Mouse (Mus musculus) megakaryocyte, embryonic 14.5 days (primary cell): Measurements from ENCODE around the gene Olfr1043. TPM values are rescaled to one million over a fixed set of nuclear protein-coding genes. Genes with fewer than 3 reads are reported as not detected.
"Not testable (repeated sequence)": the region's sequence is repeated elsewhere in the genome, so short reads cannot be mapped to it uniquely, and the experiment has no call there.

ENCODE experiments used
- H3K27me3 ChIP-seq: replicated peaks from 2 replicates; pipeline ENCODE3; 2012; ENCODE audit warnings: inconsistent platforms
- H3K36me3 ChIP-seq: replicated peaks from 2 replicates; pipeline ENCODE3; 2012; ENCODE audit warnings: low read length, inconsistent platforms, mixed read lengths
- H3K4me1 ChIP-seq: 2 replicates; pipeline ENCODE4 v1.6.1; 2012; ENCODE audit warnings: inconsistent platforms
- H3K4me3 ChIP-seq: replicated peaks from 2 replicates; pipeline ENCODE3; 2012; ENCODE audit warnings: moderate library complexity, mild to moderate bottlenecking, inconsistent platforms
- H3K9me3 ChIP-seq: 2 replicates; pipeline ENCODE4 v1.6.1; 2012; ENCODE audit warnings: inconsistent platforms
- FLI1 ChIP-seq: IDR thresholded peaks from 2 replicates; pipeline ENCODE4 v1.6.1; 2012; ENCODE audit warnings: low read length, inconsistent platforms, mixed read lengths
- GATA1 ChIP-seq: IDR thresholded peaks from 3 replicates; pipeline ENCODE4 v1.6.1; 2012; ENCODE audit warnings: mixed read lengths, low read length, inconsistent platforms, borderline replicate concordance
- polyA plus RNA-seq: library from polyadenylated mRNA; stranded (reverse); fragments of >175 nt; gene quantifications from 2 replicates; pipeline ENCODE4 v1.2.3, GENCODE M21; 2012; ENCODE audit warnings: low replicate concordance; ENCODE audit not compliant: insufficient read depth

Gene Olfr1043
- not detected in 2 replicates for polyA plus RNA-seq

DNA sequence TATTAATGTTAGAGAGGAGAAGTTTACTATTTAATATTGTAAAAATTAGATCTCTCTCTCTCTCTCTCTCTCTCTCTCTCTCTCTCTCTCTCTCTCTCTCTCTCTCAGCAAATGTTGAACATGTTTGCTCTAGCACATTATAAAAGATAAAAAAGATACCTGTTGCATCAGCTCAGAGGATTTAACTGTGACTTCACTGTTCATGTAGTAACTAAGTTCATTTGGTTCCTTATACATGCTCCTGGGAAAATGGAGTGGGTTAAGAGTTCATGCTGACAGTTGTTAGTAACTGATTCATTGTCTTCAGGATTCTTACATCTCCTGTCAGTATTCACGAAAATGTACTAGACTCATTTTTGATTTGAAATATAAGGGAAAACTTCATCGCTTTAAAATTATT lies at the start of gene Olfr1043:
TSS of gene Olfr1043 (minus strand) at position 101 of the 400 bp plus-strand sequence.
- H3K9me3 ChIP-seq = no peaks in the 10 kb centered on the region
- no peaks in the 10 kb centered on the region for H3K36me3 ChIP-seq
- H3K27me3 ChIP-seq = no peaks in the 10 kb centered on the region
- TF ChIP-seq GATA1 = no peak
- no peak for TF ChIP-seq FLI1
- no peaks in the 10 kb centered on the region for H3K4me1 ChIP-seq
- no peak within 1 kb of the TSS for H3K4me3 ChIP-seq

DNA sequence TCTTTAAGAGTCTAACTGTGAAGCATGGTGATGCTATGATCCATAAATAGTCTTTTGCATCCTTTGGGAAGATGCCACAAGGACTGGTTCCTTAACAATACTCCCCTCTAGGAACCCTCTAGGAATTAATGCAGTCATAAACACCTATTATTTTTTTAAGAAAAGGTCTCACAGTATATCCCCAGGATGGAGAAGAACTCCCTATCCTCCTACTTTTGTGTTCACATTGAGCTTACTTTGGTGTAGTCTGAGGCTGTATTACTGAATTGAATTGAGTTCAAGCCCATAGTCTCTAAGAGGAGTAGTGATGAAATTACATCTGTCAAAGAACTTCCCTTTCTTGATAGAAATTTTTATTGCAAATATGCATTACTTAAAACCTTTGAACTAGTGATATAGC lies 35.6 kb upstream of the Olfr1043 start, which contains the start of gene Olfr1045:
TSS of gene Olfr1045 (minus strand) at position 101 of the 400 bp plus-strand sequence.
- H3K4me3 ChIP-seq = no peak within 1 kb of the TSS

DNA sequence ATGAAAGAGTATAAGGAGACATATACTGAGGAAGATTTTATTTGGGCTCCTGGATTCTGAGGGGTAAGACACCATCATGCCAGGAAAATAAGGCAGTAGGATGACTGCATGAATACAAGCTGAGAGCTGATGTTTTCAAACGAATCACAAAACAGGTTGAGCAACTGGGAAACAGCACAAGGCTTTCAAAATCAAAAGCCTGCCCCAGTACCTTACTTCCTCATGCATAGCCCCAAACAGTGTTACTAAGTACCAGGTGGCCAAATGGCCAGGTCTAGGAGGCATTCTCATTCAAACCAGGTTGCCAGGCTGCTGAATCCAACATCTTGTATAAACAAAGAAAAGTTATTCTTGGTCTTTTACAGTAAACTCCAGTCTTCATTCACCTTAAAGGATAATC lies 28.5 kb upstream of the Olfr1043 start:
- no peaks in the 10 kb centered on the region for H3K4me1 ChIP-seq
- no peaks in the 10 kb centered on the region for H3K27me3 ChIP-seq
- no peaks in the 10 kb centered on the region for H3K36me3 ChIP-seq
- H3K9me3 ChIP-seq = no peaks in the 10 kb centered on the region
- H3K4me3 ChIP-seq = no peak overlapping the region
- TF ChIP-seq GATA1 (no peak), FLI1 (no peak)

More for the DNA sequence above, 35.6 kb upstream of the Olfr1043 start, which contains the start of gene Olfr1045:
- Histone ChIP-seq H3K4me1 (no peaks in the 10 kb centered on the region), H3K36me3 (no peaks in the 10 kb centered on the region), H3K9me3 (0 out of 2 replicates have a peak, but pooled peaks cover 2% of the 10 kb centered on the region), H3K27me3 (no peaks in the 10 kb centered on the region)
- TF ChIP-seq FLI1 (no peak), GATA1 (no peak)

DNA sequence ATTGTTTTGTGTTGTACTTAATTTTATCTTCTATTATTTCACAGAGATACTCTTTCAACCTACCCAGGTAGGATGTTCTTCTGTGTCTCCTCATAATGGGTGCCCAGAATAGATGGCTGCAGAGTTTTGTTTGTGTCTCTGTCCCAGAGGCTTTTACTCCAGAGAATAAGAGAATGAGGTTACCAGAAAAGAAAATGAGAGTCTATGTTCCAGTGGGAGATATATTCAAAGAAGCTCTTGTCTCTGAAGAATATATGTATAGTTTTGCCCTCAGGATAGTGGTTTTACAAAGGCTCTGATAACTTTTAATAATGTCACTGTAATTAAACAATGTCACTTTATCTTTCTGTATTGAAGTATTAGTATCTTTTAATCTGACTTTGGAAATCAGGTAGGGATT lies 18.3 kb upstream of the Olfr1043 start, which contains the start of gene Olfr52:
TSS of gene Olfr52 (minus strand) at position 101 of the 400 bp plus-strand sequence.
- Histone ChIP-seq H3K4me1 (no peaks in the 10 kb centered on the region), H3K4me3 (no peak within 1 kb of the TSS), H3K27me3 (no peaks in the 10 kb centered on the region), H3K9me3 (0 out of 2 replicates have a peak, but pooled peaks cover 4% of the 10 kb centered on the region), H3K36me3 (no peaks in the 10 kb centered on the region)
- TF ChIP-seq GATA1 (no peak), FLI1 (no peak)

- no peak for TF ChIP-seq GATA1
- TF ChIP-seq FLI1 = no peak
Measured at GRCm38 (mm10) chr2:86179950-86180349, 12.6 kb upstream of the Olfr1043 start.

GRCm38 (mm10) chr2:86177720-86178119 lies 10.4 kb upstream of the Olfr1043 start, which contains the start of gene Olfr1044:
Gene Olfr1044, minus strand, starts transcription at chr2:86177820.
- Histone ChIP-seq H3K9me3 (0 out of 2 replicates have a peak, but pooled peaks cover 4% of the 10 kb centered on the region), H3K36me3 (no peaks in the 10 kb centered on the region), H3K4me1 (no peaks in the 10 kb centered on the region), H3K4me3 (no peak within 1 kb of the TSS), H3K27me3 (no peaks in the 10 kb centered on the region)
- TF ChIP-seq FLI1 (no peak), GATA1 (no peak)

More at GRCm38 (mm10) chr2:86179950-86180349, 12.6 kb upstream of the Olfr1043 start:
- Histone ChIP-seq H3K4me1 (no peaks in the 10 kb centered on the region), H3K4me3 (no peak overlapping the region), H3K27me3 (no peaks in the 10 kb centered on the region), H3K36me3 (no peaks in the 10 kb centered on the region), H3K9me3 (0 out of 2 replicates have a peak, but pooled peaks cover 4% of the 10 kb centered on the region)

DNA sequence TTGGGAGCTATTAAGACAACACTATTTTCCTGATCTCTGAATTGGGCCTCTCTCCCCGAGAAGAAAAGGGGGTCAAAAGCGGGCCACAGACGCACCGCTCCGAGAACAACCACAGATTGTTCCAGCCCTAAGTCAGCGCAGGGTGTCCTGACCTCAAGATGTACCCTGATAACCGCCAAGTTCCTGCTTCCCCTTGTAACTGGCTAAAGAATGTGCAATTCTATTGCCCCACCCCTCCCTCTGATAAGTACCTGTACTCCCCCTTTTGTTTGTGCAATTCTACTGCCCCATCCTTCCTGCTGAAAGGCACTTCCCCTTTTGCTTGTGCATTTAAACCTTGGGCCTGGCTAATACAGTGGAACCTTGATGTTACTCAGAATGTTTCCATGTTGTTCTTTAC lies 8.1 kb upstream of the Olfr1043 start:
- not testable (repeated sequence) for H3K9me3 ChIP-seq, H3K36me3 ChIP-seq, H3K4me3 ChIP-seq, H3K27me3 ChIP-seq, H3K4me1 ChIP-seq

DNA sequence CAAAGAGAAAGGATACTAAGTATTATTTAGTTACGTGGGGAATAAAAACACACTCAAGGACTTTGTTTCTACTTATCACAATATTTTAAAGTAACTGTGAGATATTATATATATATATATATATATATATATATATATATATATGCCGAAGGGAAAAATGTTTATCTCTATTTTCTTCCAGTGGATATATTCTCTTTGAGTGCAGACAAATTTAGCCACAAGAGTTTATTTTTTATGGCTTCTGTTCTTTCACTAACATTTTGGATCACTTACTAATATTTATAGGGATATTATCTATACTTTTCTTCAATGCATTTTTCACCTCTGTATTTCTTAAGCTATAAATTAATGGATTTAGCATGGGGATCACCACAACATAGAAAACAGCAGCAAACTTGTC lies 5.6 kb downstream of the Olfr1043 start, which contains the start of gene Olfr1042:
TSS of gene Olfr1042 (minus strand) at position 101 of the 400 bp plus-strand sequence.
- no peaks in the 10 kb centered on the region for H3K4me1 ChIP-seq
- TF ChIP-seq GATA1 (no peak), FLI1 (no peak)
- no peaks in the 10 kb centered on the region for H3K27me3 ChIP-seq
- H3K36me3 ChIP-seq = no peaks in the 10 kb centered on the region
- no peaks in the 10 kb centered on the region for H3K9me3 ChIP-seq
- H3K4me3 ChIP-seq = no peak within 1 kb of the TSS

- Histone ChIP-seq H3K27me3 (no peaks in the 10 kb centered on the region), H3K4me1 (no peaks in the 10 kb centered on the region), H3K36me3 (no peaks in the 10 kb centered on the region), H3K4me3 (no peak within 1 kb of the TSS), H3K9me3 (no peaks in the 10 kb centered on the region)
- TF ChIP-seq GATA1 = no peak
- TF ChIP-seq FLI1 = no peak
Measured at GRCm38 (mm10) chr2:86146632-86147031, 20.7 kb downstream of the Olfr1043 start, which contains the start of gene Olfr1040. Gene Olfr1040, minus strand, starts transcription at chr2:86146732.

DNA sequence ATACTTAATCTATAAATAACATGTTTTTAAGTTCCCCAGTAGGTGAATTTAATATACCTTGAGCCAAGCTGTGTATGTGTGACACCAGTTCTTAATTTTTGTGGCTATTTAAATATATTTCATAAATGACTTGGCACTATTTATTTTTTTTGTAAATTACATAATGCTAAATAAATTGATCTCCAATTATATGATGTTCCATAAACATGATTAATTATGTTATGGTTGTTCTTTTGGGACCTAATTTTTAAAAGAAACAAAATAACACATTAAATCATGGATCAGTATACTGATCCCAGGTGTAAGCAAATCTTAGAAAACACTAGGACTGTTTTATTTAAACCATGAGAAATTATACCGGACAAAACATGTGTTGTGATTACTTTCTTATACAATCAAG lies 31.5 kb downstream of the Olfr1043 start, which contains the start of gene Olfr1039:
TSS of gene Olfr1039 (minus strand) at position 101 of the 400 bp plus-strand sequence.
- Histone ChIP-seq H3K4me1 (no peaks in the 10 kb centered on the region), H3K36me3 (no peaks in the 10 kb centered on the region), H3K9me3 (no peaks in the 10 kb centered on the region), H3K27me3 (no peaks in the 10 kb centered on the region), H3K4me3 (no peak within 1 kb of the TSS)
- no peak for TF ChIP-seq FLI1
- TF ChIP-seq GATA1 = no peak

Other genes with a start within 250 kb of the Olfr1043 start
- gene Olfr1026, start 246.0 kb downstream of the Olfr1043 start, polyA plus RNA-seq = not detected in 2 replicates
- gene Olfr1028, start 217.1 kb downstream of the Olfr1043 start, polyA plus RNA-seq = not detected in 2 replicates
- not detected in 2 replicates for gene Olfr1029, start 193.6 kb downstream of the Olfr1043 start, polyA plus RNA-seq
- gene Olfr1030, start 188.2 kb downstream of the Olfr1043 start, polyA plus RNA-seq = not detected in 2 replicates
- not detected in 2 replicates for gene Olfr1031, start 177.2 kb downstream of the Olfr1043 start, polyA plus RNA-seq
- gene Olfr1032, start 162.0 kb downstream of the Olfr1043 start, polyA plus RNA-seq = not detected in 2 replicates
- gene Olfr1033, start 146.9 kb downstream of the Olfr1043 start, polyA plus RNA-seq = not detected in 2 replicates
- not detected in 2 replicates for gene Olfr1034, start 121.7 kb downstream of the Olfr1043 start, polyA plus RNA-seq
- gene Olfr1036, start 93.5 kb downstream of the Olfr1043 start, polyA plus RNA-seq = not detected in 2 replicates
- not detected in 2 replicates for gene Olfr1037, start 80.1 kb downstream of the Olfr1043 start, polyA plus RNA-seq
- gene Olfr1039, start 31.6 kb downstream of the Olfr1043 start, polyA plus RNA-seq = not detected in 2 replicates
- gene Olfr1040, start 20.8 kb downstream of the Olfr1043 start, polyA plus RNA-seq = not detected in 2 replicates
- gene Olfr1042, start 5.7 kb downstream of the Olfr1043 start, polyA plus RNA-seq = not detected in 2 replicates
- not detected in 2 replicates for gene Olfr1044, start 10.3 kb upstream of the Olfr1043 start, polyA plus RNA-seq
- not detected in 2 replicates for gene Olfr52, start 18.2 kb upstream of the Olfr1043 start, polyA plus RNA-seq
- not detected in 2 replicates for gene Olfr1045, start 35.5 kb upstream of the Olfr1043 start, polyA plus RNA-seq
- gene Olfr1046, start 51.8 kb upstream of the Olfr1043 start, polyA plus RNA-seq = not detected in 2 replicates
- gene Olfr1047, start 63.9 kb upstream of the Olfr1043 start, polyA plus RNA-seq = not detected in 2 replicates
- gene Olfr1048, start 72.8 kb upstream of the Olfr1043 start, polyA plus RNA-seq = not detected in 2 replicates
- gene Olfr1049, start 90.8 kb upstream of the Olfr1043 start, polyA plus RNA-seq = not detected in 2 replicates
- gene Olfr1051, start 111.6 kb upstream of the Olfr1043 start, polyA plus RNA-seq = not detected in 2 replicates
- not detected in 2 replicates for gene Olfr1052, start 124.9 kb upstream of the Olfr1043 start, polyA plus RNA-seq
- gene Olfr1053, start 147.8 kb upstream of the Olfr1043 start, polyA plus RNA-seq = not detected in 2 replicates
- gene Olfr1054, start 167.9 kb upstream of the Olfr1043 start, polyA plus RNA-seq = not detected in 2 replicates
- gene Olfr1055, start 182.8 kb upstream of the Olfr1043 start, polyA plus RNA-seq = not detected in 2 replicates
- not detected in 2 replicates for gene Olfr1056, start 194.9 kb upstream of the Olfr1043 start, polyA plus RNA-seq
- gene Olfr1057, start 210.9 kb upstream of the Olfr1043 start, polyA plus RNA-seq = not detected in 2 replicates
- not detected in 2 replicates for gene Olfr1058, start 221.0 kb upstream of the Olfr1043 start, polyA plus RNA-seq
- gene Olfr1061, start 246.5 kb upstream of the Olfr1043 start, polyA plus RNA-seq = not detected in 2 replicates